Mouse (Mus musculus) CH12.LX (cell line): Measurements from ENCODE around the gene Cebpb. TPM values are rescaled to one million over a fixed set of nuclear protein-coding genes. Genes with fewer than 3 reads are reported as not detected.

Experiments
- DNase-seq: peaks from one replicate; pipeline ENCODE4 v3.0.0-alpha.2; 2013; ENCODE audit errors: extremely low read depth
- H3K27ac ChIP-seq: 2 replicates; pipeline ENCODE4 v1.5.1; 2012; ENCODE audit warnings: low read depth, mild to moderate bottlenecking, control low read depth, moderate library complexity; ENCODE audit not compliant: insufficient read depth
- H3K27me3 ChIP-seq: replicated peaks from 2 replicates; pipeline ENCODE3; 2012; ENCODE audit warnings: inconsistent platforms
- H3K36me3 ChIP-seq, 2 experiments: replicated peaks in 1 of 2; 2 replicates each; pipeline versions ENCODE3 to v1.6.1; 2012; ENCODE audit warnings: inconsistent platforms in 1 of 2, low read length in 1 of 2, mild to moderate bottlenecking in 1 of 2, mixed read lengths in 1 of 2, moderate library complexity in 1 of 2; ENCODE audit not compliant: control insufficient read depth in 1 of 2, insufficient read depth in 1 of 2
- H3K4me1 ChIP-seq, 2 experiments: 2 replicates each; pipeline ENCODE4 v1.6.1; 2012; ENCODE audit warnings: inconsistent platforms in 1 of 2, moderate library complexity in 1 of 2; ENCODE audit not compliant: insufficient read depth in 2 of 2, control insufficient read depth in 1 of 2
- H3K4me2 ChIP-seq: 2 replicates; pipeline ENCODE4 v1.6.1; 2012; ENCODE audit warnings: low read depth, mild to moderate bottlenecking, control low read depth; ENCODE audit not compliant: poor library complexity, insufficient read depth, severe bottlenecking
- H3K4me3 ChIP-seq, 3 experiments: fragments of 150-350 bp in 1 of 3; sonication (generic) in 1 of 3; replicated peaks in 1 of 3; 2 replicates each; pipeline versions ENCODE3 to v1.5.1; 2011 to 2012; ENCODE audit warnings: low read depth in 2 of 3, low read length in 2 of 3, mild to moderate bottlenecking in 2 of 3, moderate library complexity in 2 of 3, control low read depth in 1 of 3, improper control_type of control experiment in 1 of 3, inconsistent platforms in 1 of 3, mixed read lengths in 1 of 3; ENCODE audit not compliant: poor library complexity in 1 of 3
- H3K79me2 ChIP-seq: replicated peaks from 2 replicates; pipeline ENCODE4 v1.6.1; 2012; ENCODE audit warnings: mild to moderate bottlenecking, moderate library complexity; ENCODE audit not compliant: control insufficient read depth, poor library complexity, insufficient read depth, severe bottlenecking; ENCODE audit errors: extremely low read depth
- H3K9ac ChIP-seq: 2 replicates; pipeline ENCODE4 v1.6.1; 2012; ENCODE audit warnings: low read depth, mild to moderate bottlenecking, control low read depth, moderate library complexity; ENCODE audit not compliant: insufficient read depth
- H3K9me3 ChIP-seq: replicated peaks from 2 replicates; pipeline ENCODE3; 2012; ENCODE audit warnings: low read length, inconsistent platforms, mixed read lengths
- CHD2 ChIP-seq: IDR thresholded peaks from 2 replicates; pipeline ENCODE4 v1.6.1; 2011; ENCODE audit warnings: low read length, improper control_type of control experiment
- CTCF ChIP-seq, 2 experiments: IDR thresholded peaks in 1 of 2; conservative IDR thresholded peaks in 1 of 2; 2 replicates each; pipeline ENCODE4 v1.5.1; 2011 to 2012; ENCODE audit warnings: low read depth in 2 of 2, low read length in 2 of 2, improper control_type of control experiment in 1 of 2, inconsistent platforms in 1 of 2, mild to moderate bottlenecking in 1 of 2, moderate library complexity in 1 of 2
- E2F4 ChIP-seq: IDR thresholded peaks from 2 replicates; pipeline ENCODE4 v1.6.1; 2011; ENCODE audit warnings: low read depth, low read length, improper control_type of control experiment; ENCODE audit not compliant: insufficient replicate concordance
- EP300 ChIP-seq: IDR thresholded peaks from 2 replicates; pipeline ENCODE4 v1.6.1; 2011; ENCODE audit warnings: low read length, improper control_type of control experiment
- HCFC1 ChIP-seq: IDR thresholded peaks from 2 replicates; pipeline ENCODE4 v1.6.1; 2012; ENCODE audit warnings: low read depth, mild to moderate bottlenecking, inconsistent platforms, low read length, improper control_type of control experiment
- IRF4 ChIP-seq: IDR thresholded peaks from 2 replicates; pipeline ENCODE4 v1.6.1; 2014; ENCODE audit warnings: low read depth, mild to moderate bottlenecking, inconsistent platforms, low read length, improper control_type of control experiment
- MAX ChIP-seq: IDR thresholded peaks from 2 replicates; pipeline ENCODE4 v1.6.1; 2011; ENCODE audit warnings: low read length, improper control_type of control experiment
- MXI1 ChIP-seq: IDR thresholded peaks from 2 replicates; pipeline ENCODE4 v1.6.1; 2011; ENCODE audit warnings: mild to moderate bottlenecking, low read depth, low read length, improper control_type of control experiment
- NELFE ChIP-seq: IDR thresholded peaks from 2 replicates; pipeline ENCODE4 v1.6.1; 2011; ENCODE audit warnings: low read depth, low read length, improper control_type of control experiment
- NRF1 ChIP-seq: IDR thresholded peaks from 2 replicates; pipeline ENCODE4 v1.6.1; 2014; ENCODE audit warnings: low read depth, mild to moderate bottlenecking, inconsistent platforms, low read length, improper control_type of control experiment, moderate library complexity
- PAX5 ChIP-seq: IDR thresholded peaks from 2 replicates; pipeline ENCODE4 v1.6.1; 2012; ENCODE audit warnings: low read length, inconsistent platforms, mixed read lengths
- RCOR1 ChIP-seq: conservative IDR thresholded peaks from 2 replicates; pipeline ENCODE4 v1.6.1; 2012; ENCODE audit warnings: low read depth, mild to moderate bottlenecking, inconsistent platforms, low read length, improper control_type of control experiment
- SIN3A ChIP-seq: IDR thresholded peaks from 2 replicates; pipeline ENCODE4 v1.6.1; 2012; ENCODE audit warnings: low read length, improper control_type of control experiment, inconsistent platforms
- SMC3 ChIP-seq: IDR thresholded peaks from 2 replicates; pipeline ENCODE4 v1.6.1; 2011; ENCODE audit warnings: low read depth, low read length, improper control_type of control experiment
- TBP ChIP-seq: conservative IDR thresholded peaks from 2 replicates; pipeline ENCODE4 v1.6.1; 2011; ENCODE audit warnings: low read depth, low read length, improper control_type of control experiment
- TCF12 ChIP-seq: IDR thresholded peaks from 2 replicates; pipeline ENCODE4 v1.6.1; 2014; ENCODE audit warnings: low read depth, mild to moderate bottlenecking, inconsistent platforms, low read length, improper control_type of control experiment
- UBTF ChIP-seq: IDR thresholded peaks from 2 replicates; pipeline ENCODE4 v1.6.1; 2012; ENCODE audit warnings: low read depth, mild to moderate bottlenecking, inconsistent platforms, low read length, improper control_type of control experiment, moderate library complexity
- ZC3H11A ChIP-seq: IDR thresholded peaks from 2 replicates; pipeline ENCODE4 v1.6.1; 2012; ENCODE audit warnings: low read depth, mild to moderate bottlenecking, inconsistent platforms, low read length, improper control_type of control experiment
- ZKSCAN1 ChIP-seq: IDR thresholded peaks from 2 replicates; pipeline ENCODE4 v1.6.1; 2012; ENCODE audit warnings: low read depth, inconsistent platforms, low read length, improper control_type of control experiment, borderline replicate concordance
- ZMIZ1 ChIP-seq: IDR thresholded peaks from 2 replicates; pipeline ENCODE4 v1.6.1; 2012; ENCODE audit warnings: low read depth, mild to moderate bottlenecking, inconsistent platforms, low read length, improper control_type of control experiment
- dilution Hi-C: fragments of 300-500 bp; cut with MboI; formaldehyde crosslinking; loops from 2 replicates; pipeline ENCODE4 v1.14.3; 2020; ENCODE audit warnings: low sequenced_read_pairs; ENCODE audit not compliant: extremely low pct_unique_long_range_greater_than_20kb, extremely low pct_ligation_motif_present
- in situ Hi-C: fragments of 300-500 bp; cut with MboI; formaldehyde crosslinking; loops from 3 replicates; pipeline ENCODE4 v1.14.3; 2019; ENCODE audit warnings: low sequenced_read_pairs, low pct_ligation_motif_present, low pct_unique_long_range_greater_than_20kb, mixed read lengths
- polyA plus RNA-seq: library from polyadenylated mRNA; unstranded; fragments of >175 nt; gene quantifications from 2 replicates; pipeline ENCODE4 v1.2.1, GENCODE M21; 2012; ENCODE audit warnings: low read depth; ENCODE audit not compliant: insufficient read length
- total RNA-seq, 2 experiments: library from RNA; depleted of rRNA; stranded (reverse); fragments of 300-350 nt in 1 of 2; fragments of >200 nt in 1 of 2; gene quantifications; 2 replicates each; pipeline ENCODE4 v1.2.3; 2012 to 2014

Gene Cebpb
- total and polyA plus RNA-seq, 3 experiments = 0.19 to 6.2 (median 0.24) TPM

DNA sequence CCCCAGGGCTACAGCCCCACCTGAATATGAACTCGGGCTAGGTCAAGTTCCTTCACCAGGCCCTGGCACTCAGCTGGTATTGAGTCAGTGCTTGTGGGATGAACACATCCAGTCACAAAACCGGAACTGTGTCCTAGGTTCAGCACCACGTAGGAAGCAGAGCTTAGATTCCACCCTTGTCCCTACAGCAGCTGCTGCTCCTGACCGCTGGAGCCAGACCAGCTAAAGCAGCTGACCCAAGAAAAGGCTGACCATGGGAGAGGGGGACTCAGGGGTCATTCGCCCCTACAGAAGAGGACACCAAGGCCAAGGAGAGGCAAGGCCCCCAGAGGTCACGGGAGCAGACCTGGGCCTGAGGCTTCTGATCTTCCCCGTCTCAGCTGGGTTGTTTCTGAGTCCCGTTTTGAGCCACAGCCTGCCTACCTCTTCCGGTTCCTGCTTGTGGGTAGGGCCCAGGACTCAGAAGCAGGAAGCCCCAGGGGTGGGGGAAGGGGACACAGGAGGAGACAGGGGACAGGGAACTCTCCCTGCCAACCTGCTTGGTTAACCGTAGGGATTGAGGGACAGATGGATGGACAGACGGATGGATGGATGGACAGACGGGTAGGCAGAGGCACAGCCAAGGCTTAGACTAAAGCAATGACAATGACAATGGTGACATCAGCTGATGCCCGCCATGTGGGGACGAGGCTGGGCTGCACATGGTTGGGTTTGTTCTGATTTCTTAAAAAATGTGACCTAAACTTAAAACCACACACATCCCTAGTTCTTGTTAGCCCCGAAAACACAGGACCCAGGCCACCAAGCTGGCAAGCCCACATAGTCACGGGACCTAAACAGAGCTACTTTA, 31.9 kb upstream of the Cebpb start (continued):
- TF ChIP-seq ZC3H11A = no peak
- peak; percentile 74 for TF ChIP-seq HCFC1
- peak; percentile 88 for TF ChIP-seq SIN3A
- TF ChIP-seq EP300 = peak; percentile 63
- TF ChIP-seq NELFE = peak; percentile 66
- peak; percentile 76; the same call in 1 of the 2 replicates for TF ChIP-seq TCF12
- TF ChIP-seq CHD2 = peak; percentile 91
- TF ChIP-seq IRF4 = peak; percentile 87
- TF ChIP-seq SMC3 = no peak
- no peak for TF ChIP-seq E2F4
- TF ChIP-seq TBP = no peak

- Histone ChIP-seq H3K27me3 (peaks cover 10% of the 10 kb centered on the region), H3K4me3 (no peak overlapping the region), H3K9ac (no peak overlapping the region), H3K27ac (peak overlapping the region; percentile 49), H3K4me1 (peaks cover 31 to 54% of the 10 kb centered on the region in 2 experiments), H3K4me2 (peak overlapping the region; percentile 80; the same call in 1 of the 2 replicates), H3K79me2 (peaks cover 52% of the 10 kb centered on the region), H3K36me3 (peaks cover 19 to 36% of the 10 kb centered on the region in 2 experiments), H3K9me3 (no peaks in the 10 kb centered on the region)
- in situ Hi-C loops (no loop called here), dilution Hi-C loops (no loop called here)
- TF ChIP-seq ZKSCAN1 (no peak), UBTF (no peak), RCOR1 (no peak), MAX (no peak), SMC3 (no peak), NRF1 (no peak), ZMIZ1 (no peak), PAX5 (no peak), E2F4 (no peak), MXI1 (no peak), IRF4 (no peak), CTCF (conservative IDR thresholded peaks at IDR 0.05 in 1 of 2, IDR thresholded peaks at IDR 0.05 in 1 of 2; ENCODE audit: low read depth in 2 of 2, low read length in 2 of 2) (no peak), ZC3H11A (no peak)
- DNase-seq = no peak
Measured at GRCm38 (mm10) chr2:167657973-167658372, 30.7 kb upstream of the Cebpb start.
